Mouse (Mus musculus) monocyte, adult 2 months (primary cell): ENCODE data around the gene Nlrp10.

Source experiments
- DNase-seq, 2 experiments: peaks; one replicate each; pipeline ENCODE4 v3.0.0; 2022; ENCODE audit warnings: low spot score in 2 of 2, low read depth in 1 of 2

Nlrp10 gene

GRCm38 (mm10) chr7:108903969-108904368, 26.0 kb downstream of the Nlrp10 start:
- no peak for DNase-seq

GRCm38 (mm10) chr7:108894320-108894719, 35.7 kb downstream of the Nlrp10 start, which contains the start of gene Olfr519:
Olfr519 (minus strand) TSS chr7:108894420.
- DNase-seq: no peak

- DNase-seq: no peak
Measured at GRCm38 (mm10) chr7:108884906-108885305, 45.1 kb downstream of the Nlrp10 start, which contains the start of gene Olfr518. Olfr518 (minus strand) TSS chr7:108885006.

GRCm38 (mm10) chr7:108872279-108872678, 57.7 kb downstream of the Nlrp10 start, which contains the start of gene Olfr517:
Olfr517 (minus strand) TSS chr7:108872379.
- no peak for DNase-seq
